Mouse (Mus musculus): ENCODE results near the gene Olfr160. TPM values are rescaled to one million over a fixed set of nuclear protein-coding genes. Genes with fewer than 3 reads are reported as not detected.

The Olfr160 gene
- polyA plus RNA-seq, 1 experiment: not detected

DNA sequence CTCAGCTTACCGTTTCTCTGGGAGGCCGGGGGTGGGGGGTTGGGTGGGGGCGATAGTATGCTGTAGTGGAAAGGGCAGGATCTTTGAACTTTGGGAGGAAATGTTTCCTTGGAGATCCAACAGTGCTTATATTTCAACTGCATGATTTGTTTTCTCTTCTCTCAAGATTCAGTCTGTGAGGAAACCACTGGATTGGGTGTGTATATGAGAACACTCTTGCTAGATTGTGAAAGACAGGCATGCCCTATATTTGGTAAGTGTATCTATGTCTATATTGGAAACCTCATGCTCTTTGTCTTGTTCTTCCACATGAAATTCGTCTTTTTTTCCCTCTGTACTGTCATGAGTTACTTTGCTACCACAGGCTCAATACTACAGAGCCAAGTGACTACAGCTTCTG, 46.4 kb downstream of the Olfr160 start:
- WGBS: 50% methylated on average over 4 of the region's 4 CpGs
- no peak overlapping the region for H3K4me3 ChIP-seq (ENCODE audit: low read depth, low read length)
- TF ChIP-seq POLR2A (IDR thresholded peaks at IDR 0.05; ENCODE audit: low read depth, low read length) (no peak), CTCF (IDR thresholded peaks at IDR 0.05; ENCODE audit: extremely low read depth, insufficient read length, insufficient replicate concordance, low read depth, low read length) (no peak)
- H3K36me3 ChIP-seq (ENCODE audit: control insufficient read depth, insufficient read depth, low read length): no peaks in the 10 kb centered on the region
- no peaks in the 10 kb centered on the region for H3K27me3 ChIP-seq (ENCODE audit: control insufficient read depth, insufficient read depth, low read length)
- no peaks in the 10 kb centered on the region for H3K4me1 ChIP-seq (ENCODE audit: control insufficient read depth, insufficient read depth, insufficient read length, low read length)
- no peak overlapping the region for H3K27ac ChIP-seq (ENCODE audit: insufficient read depth, low read depth, low read length)

DNA sequence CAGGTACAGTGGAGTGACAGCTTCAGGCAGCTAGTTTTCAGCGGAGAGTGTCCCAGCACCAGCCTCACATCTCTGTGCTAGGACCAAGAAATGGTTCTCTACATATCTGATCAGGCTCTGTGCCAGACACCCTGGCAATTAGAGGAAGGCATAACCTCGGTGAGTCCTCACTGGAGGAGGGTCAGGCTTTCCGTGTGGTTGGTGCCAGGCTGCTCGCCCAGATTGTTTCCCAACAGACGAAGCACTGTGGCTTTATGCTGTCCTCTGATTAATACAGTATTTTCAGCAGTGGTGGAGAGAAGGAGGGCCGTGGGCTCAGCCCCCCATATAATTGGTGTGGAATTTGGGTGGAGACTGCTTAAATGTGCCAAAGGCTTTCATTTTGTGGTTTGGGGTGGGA, 46.9 kb downstream of the Olfr160 start, which contains the start of gene Panx3:
Panx3 (minus strand) TSS at position 121 of the 400 bp plus-strand sequence.
- H3K27me3 ChIP-seq (ENCODE audit: control insufficient read depth, insufficient read depth, low read length): no peaks in the 10 kb centered on the region
- WGBS: 51% methylated on average over 6 of the region's 6 CpGs
- no peak within 1 kb of the TSS for H3K27ac ChIP-seq (ENCODE audit: insufficient read depth, low read depth, low read length)
- H3K4me1 ChIP-seq (ENCODE audit: control insufficient read depth, insufficient read depth, insufficient read length, low read length): no peaks in the 10 kb centered on the region
- no peaks in the 10 kb centered on the region for H3K36me3 ChIP-seq (ENCODE audit: control insufficient read depth, insufficient read depth, low read length)
- TF ChIP-seq POLR2A (IDR thresholded peaks at IDR 0.05; ENCODE audit: low read depth, low read length) (no peak), CTCF (IDR thresholded peaks at IDR 0.05; ENCODE audit: extremely low read depth, insufficient read length, insufficient replicate concordance, low read depth, low read length) (no peak)
- H3K4me3 ChIP-seq (ENCODE audit: low read depth, low read length): no peak within 1 kb of the TSS

DNA sequence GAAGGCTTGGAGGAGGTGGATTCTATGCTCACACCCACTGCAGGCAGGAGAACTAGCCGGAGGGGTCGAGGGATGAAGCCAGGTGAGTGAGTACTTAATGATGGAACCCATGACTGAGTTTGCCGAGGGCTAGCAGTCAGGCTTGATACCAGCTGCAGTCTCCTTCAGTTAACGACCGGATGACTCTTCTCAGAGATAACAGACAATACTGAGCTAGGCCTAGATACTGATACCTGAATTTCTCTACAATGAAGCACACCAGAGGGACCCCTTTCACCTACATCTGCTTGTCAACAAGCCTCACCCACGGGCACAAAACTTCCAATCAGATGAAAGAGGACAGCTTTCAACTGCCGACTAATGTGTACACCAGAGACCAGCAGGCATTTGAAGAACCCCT, 50.0 kb downstream of the Olfr160 start:
- WGBS: 56% methylated on average over 7 of the region's 7 CpGs
- Histone ChIP-seq H3K27me3 (ENCODE audit: control insufficient read depth, insufficient read depth, low read length) (no peaks in the 10 kb centered on the region), H3K27ac (ENCODE audit: insufficient read depth, low read depth, low read length) (no peak overlapping the region), H3K4me3 (ENCODE audit: low read depth, low read length) (no peak overlapping the region), H3K36me3 (ENCODE audit: control insufficient read depth, insufficient read depth, low read length) (no peaks in the 10 kb centered on the region), H3K4me1 (ENCODE audit: control insufficient read depth, insufficient read depth, insufficient read length, low read length) (no peaks in the 10 kb centered on the region)
- TF ChIP-seq POLR2A (IDR thresholded peaks at IDR 0.05; ENCODE audit: low read depth, low read length) (no peak), CTCF (IDR thresholded peaks at IDR 0.05; ENCODE audit: extremely low read depth, insufficient read length, insufficient replicate concordance, low read depth, low read length) (no peak)

DNA sequence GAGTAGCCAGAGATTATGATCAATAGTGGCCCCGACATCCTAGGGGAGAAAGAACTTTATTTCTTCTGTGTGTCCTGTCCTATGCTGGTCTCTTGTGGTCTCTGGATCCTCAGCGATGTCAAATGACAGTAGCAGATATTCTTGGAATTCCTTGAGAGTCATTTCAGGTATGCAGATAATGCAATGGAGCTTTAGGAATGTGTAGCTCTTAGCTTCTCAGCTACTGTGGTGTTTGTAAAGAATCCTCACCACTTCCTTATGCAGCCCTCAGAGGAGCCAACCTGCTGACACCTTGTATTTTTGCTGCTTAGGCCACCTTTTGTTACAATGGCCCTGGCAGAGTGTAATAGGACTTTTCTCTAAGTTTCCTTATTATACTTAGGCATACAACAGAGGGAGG, 51.4 kb downstream of the Olfr160 start:
- Histone ChIP-seq H3K27ac (ENCODE audit: insufficient read depth, low read depth, low read length) (no peak overlapping the region), H3K4me3 (ENCODE audit: low read depth, low read length) (no peak overlapping the region), H3K27me3 (ENCODE audit: control insufficient read depth, insufficient read depth, low read length) (no peaks in the 10 kb centered on the region), H3K4me1 (ENCODE audit: control insufficient read depth, insufficient read depth, insufficient read length, low read length) (no peaks in the 10 kb centered on the region), H3K36me3 (ENCODE audit: control insufficient read depth, insufficient read depth, low read length) (no peaks in the 10 kb centered on the region)
- 51% methylated on average over 2 of the region's 2 CpGs for WGBS
- TF ChIP-seq CTCF (IDR thresholded peaks at IDR 0.05; ENCODE audit: extremely low read depth, insufficient read length, insufficient replicate concordance, low read depth, low read length) (no peak), POLR2A (IDR thresholded peaks at IDR 0.05; ENCODE audit: low read depth, low read length) (no peak)

DNA sequence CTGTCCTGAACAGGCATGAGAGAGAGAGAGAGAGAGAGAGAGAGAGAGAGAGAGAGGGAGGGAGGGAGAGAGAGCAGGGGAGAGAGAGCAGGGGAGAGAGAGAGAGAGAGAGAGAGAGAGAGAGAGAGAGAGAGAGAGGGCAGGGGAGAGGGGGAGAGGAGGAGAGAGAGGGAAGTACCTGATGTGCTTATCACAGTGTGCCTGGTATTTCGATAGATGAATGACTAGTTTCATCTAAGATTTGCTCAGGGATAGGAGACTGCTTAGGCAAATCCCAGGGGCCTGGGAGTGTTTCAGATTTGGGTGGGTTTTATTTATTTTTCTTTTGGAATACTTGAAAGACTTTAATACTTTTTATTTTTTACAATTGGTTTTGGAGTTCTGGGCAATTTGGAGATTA, 52.8 kb downstream of the Olfr160 start:
- Histone ChIP-seq H3K4me3 (ENCODE audit: low read depth, low read length) (no peak overlapping the region), H3K27me3 (ENCODE audit: control insufficient read depth, insufficient read depth, low read length) (no peaks in the 10 kb centered on the region), H3K27ac (ENCODE audit: insufficient read depth, low read depth, low read length) (no peak overlapping the region), H3K36me3 (ENCODE audit: control insufficient read depth, insufficient read depth, low read length) (no peaks in the 10 kb centered on the region), H3K4me1 (ENCODE audit: control insufficient read depth, insufficient read depth, insufficient read length, low read length) (no peaks in the 10 kb centered on the region)
- TF ChIP-seq POLR2A (IDR thresholded peaks at IDR 0.05; ENCODE audit: low read depth, low read length): no peak
- no peak for TF ChIP-seq CTCF (IDR thresholded peaks at IDR 0.05; ENCODE audit: extremely low read depth, insufficient read length, insufficient replicate concordance, low read depth, low read length)
- 29% methylated on average over 1 of the region's 1 CpGs for WGBS

DNA sequence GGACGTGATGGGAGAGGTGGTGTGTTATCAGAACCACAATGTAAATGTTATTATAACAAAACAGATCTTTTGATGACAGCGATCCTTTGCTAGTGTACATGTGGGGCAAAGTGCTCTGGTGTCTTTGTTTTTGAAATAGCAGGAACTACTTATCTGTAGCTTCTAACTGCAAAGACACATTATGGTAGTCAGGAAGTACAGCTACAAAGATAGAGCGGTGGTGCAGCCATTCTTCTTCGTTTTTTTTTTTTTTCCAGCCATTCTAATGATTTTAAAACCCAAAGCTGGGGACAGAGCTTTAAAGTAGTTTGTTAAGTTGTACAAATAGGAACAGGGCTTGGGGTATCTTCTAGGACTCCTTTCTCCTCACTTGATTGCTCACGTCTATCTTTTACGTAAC, 56.6 kb downstream of the Olfr160 start:
- no peaks in the 10 kb centered on the region for H3K27me3 ChIP-seq (ENCODE audit: control insufficient read depth, insufficient read depth, low read length)
- H3K36me3 ChIP-seq (ENCODE audit: control insufficient read depth, insufficient read depth, low read length): peaks cover 2% of the 10 kb centered on the region; the same call in 1 of the 2 replicates
- 85% methylated on average over 6 of the region's 6 CpGs for WGBS
- TF ChIP-seq POLR2A (IDR thresholded peaks at IDR 0.05; ENCODE audit: low read depth, low read length) (no peak), CTCF (IDR thresholded peaks at IDR 0.05; ENCODE audit: extremely low read depth, insufficient read length, insufficient replicate concordance, low read depth, low read length) (no peak)
- no peak overlapping the region for H3K4me3 ChIP-seq (ENCODE audit: low read depth, low read length)
- no peak overlapping the region for H3K27ac ChIP-seq (ENCODE audit: insufficient read depth, low read depth, low read length)
- H3K4me1 ChIP-seq (ENCODE audit: control insufficient read depth, insufficient read depth, insufficient read length, low read length): no peaks in the 10 kb centered on the region

Other genes with a start within 250 kb of the Olfr160 start
- gene Msantd2, start 226.9 kb downstream of the Olfr160 start, polyA plus RNA-seq (2012; rRNA removed): 11.8 and 16.2 TPM in 2 replicates
- gene Esam, start 188.2 kb downstream of the Olfr160 start, polyA plus RNA-seq (2012; rRNA removed): 10.1 and 13.6 TPM in 2 replicates
- gene Vsig2, start 177.0 kb downstream of the Olfr160 start, polyA plus RNA-seq (2012; rRNA removed): 2.7 and 56.1 TPM in 2 replicates
- 3.1 and 7.8 TPM in 2 replicates for gene Nrgn, start 163.3 kb downstream of the Olfr160 start, polyA plus RNA-seq (2012; rRNA removed)
- 2.7 and 8.0 TPM in 2 replicates for gene Siae, start 160.6 kb downstream of the Olfr160 start, polyA plus RNA-seq (2012; rRNA removed)
- 0.39 and 0.42 TPM in 2 replicates for gene Spa17, start 102.5 kb downstream of the Olfr160 start, polyA plus RNA-seq (2012; rRNA removed)
- gene Tbrg1, start 58.9 kb downstream of the Olfr160 start, polyA plus RNA-seq (2012; rRNA removed): 22.4 and 45.1 TPM in 2 replicates
- gene Panx3, start 47.0 kb downstream of the Olfr160 start, polyA plus RNA-seq (2012; rRNA removed): not detected in 2 replicates
- gene Olfr874, start 28.9 kb upstream of the Olfr160 start, polyA plus RNA-seq (2012; rRNA removed): not detected in 2 replicates
- not detected in 2 replicates for gene Olfr875, start 55.6 kb upstream of the Olfr160 start, polyA plus RNA-seq (2012; rRNA removed)
- not detected in 2 replicates for gene Olfr876, start 86.8 kb upstream of the Olfr160 start, polyA plus RNA-seq (2012; rRNA removed)
- gene Olfr877, start 138.0 kb upstream of the Olfr160 start, polyA plus RNA-seq (2012; rRNA removed): 0.18 TPM in 1 of 2 replicates, not detected in the other
- not detected in 2 replicates for gene Olfr145, start 180.5 kb upstream of the Olfr160 start, polyA plus RNA-seq (2012; rRNA removed)
- gene Olfr878, start 201.6 kb upstream of the Olfr160 start, polyA plus RNA-seq (2012; rRNA removed): not detected in 2 replicates

Measured in small intestine, adult 2 months (tissue).